8 mouse cellular contexts compared by ENCODE assay signal in the genomic region with DNA sequence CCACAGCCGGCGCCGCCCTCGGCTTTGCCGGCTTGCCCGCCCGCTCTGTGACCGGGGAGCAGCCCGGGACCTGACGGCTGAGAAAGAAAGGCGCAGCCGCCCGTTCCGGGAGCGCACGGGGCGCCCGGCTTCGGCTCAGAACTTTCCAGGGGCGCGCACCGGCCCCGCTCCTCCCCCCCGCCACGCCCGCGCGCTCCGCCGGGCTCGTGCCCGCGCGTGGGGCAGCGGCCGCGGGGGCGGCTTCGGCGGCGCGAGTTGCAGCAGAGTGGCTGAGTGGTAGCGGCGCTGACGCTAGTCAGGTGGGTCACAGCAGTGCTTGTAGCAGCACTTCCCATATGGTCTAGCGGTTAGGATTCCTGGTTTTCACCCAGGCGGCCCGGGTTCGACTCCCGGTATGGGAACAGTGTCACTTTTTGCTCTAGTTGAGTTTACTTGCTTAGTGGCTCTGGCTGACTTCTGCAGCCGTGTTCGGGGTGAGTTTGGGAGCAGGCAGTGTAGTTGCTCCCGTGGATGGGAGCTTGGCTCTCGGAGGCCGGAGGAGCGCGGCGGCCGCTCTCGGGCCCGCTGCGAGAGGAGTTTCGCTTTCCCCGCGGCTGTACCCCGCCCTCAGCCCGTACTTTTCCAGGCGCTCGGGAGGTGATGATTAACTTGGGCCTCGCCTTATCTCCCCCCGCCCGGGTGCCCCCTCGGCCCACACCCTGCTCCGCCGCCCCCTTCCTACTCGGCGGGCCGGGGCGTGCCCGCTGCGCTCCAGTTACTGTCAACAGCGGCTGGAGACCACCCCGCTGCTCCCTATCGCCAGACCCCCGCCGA. TPM values are rescaled to one million over a fixed set of nuclear protein-coding genes. Genes with fewer than 3 reads are reported as not detected.
DNase-seq lines count a peak whose midpoint lies in the region; ATAC-seq and TF ChIP-seq lines count a peak whose summit lies in the region.

A gene (minus strand): TSS at position 182 of the 813 bp plus-strand sequence.

- peak; percentile 66 for ATAC-seq in granulocyte monocyte progenitor cell, adult 5-6 weeks (replicated peaks; ENCODE audit: poor library complexity, severe bottlenecking)
- peak; percentile 84 for ATAC-seq in intestine, postnatal 0 days
- ATAC-seq in midbrain, embryonic 11.5 days (ENCODE audit: low FRiP score): peak; percentile 91

- peak within 1 kb of the TSS; percentile 100 for H3K27ac ChIP-seq in embryonic facial prominence, embryonic 10.5 days (replicated peaks)
- H3K27ac ChIP-seq in intestine, postnatal 0 days (ENCODE audit: low read depth, low read length): peak within 1 kb of the TSS; percentile 100
- peak within 1 kb of the TSS; percentile 100 for H3K27ac ChIP-seq in midbrain, embryonic 11.5 days (ENCODE audit: low read depth, low read length)

- peak within 1 kb of the TSS; percentile 93 for H3K4me3 ChIP-seq in embryonic facial prominence, embryonic 10.5 days
- H3K4me3 ChIP-seq in intestine, postnatal 0 days (ENCODE audit: low read depth, low read length): peak within 1 kb of the TSS; percentile 95
- H3K4me3 ChIP-seq in midbrain, embryonic 11.5 days (ENCODE audit: low read depth, low read length): peak within 1 kb of the TSS; percentile 89

- no peak for TF ChIP-seq CTCF in intestine, postnatal 0 days (IDR thresholded peaks at IDR 0.05; ENCODE audit: low read depth)

- no peaks in the 10 kb centered on the region for H3K9me3 ChIP-seq in embryonic facial prominence, embryonic 10.5 days
- no peaks in the 10 kb centered on the region for H3K9me3 ChIP-seq in intestine, postnatal 0 days (ENCODE audit: control insufficient read depth)
- no peaks in the 10 kb centered on the region for H3K9me3 ChIP-seq in midbrain, embryonic 11.5 days (ENCODE audit: control insufficient read depth, low read length)

- H3K4me2 ChIP-seq in intestine, postnatal 0 days (replicated peaks; ENCODE audit: low read depth): peak within 1 kb of the TSS; percentile 80
- H3K4me2 ChIP-seq in midbrain, embryonic 11.5 days: peak within 1 kb of the TSS; percentile 68

- peak; percentile 94 for DNase-seq in adrenal gland, postnatal 14 days
- DNase-seq in embryonic facial prominence, embryonic 10.5 days (ENCODE audit: low spot score): peak; percentile 96
- DNase-seq in left cerebral cortex, postnatal 4 days: peak; percentile 94
- DNase-seq in midbrain, embryonic 11.5 days (ENCODE audit: low spot score, missing footprints): peak; percentile 100
- DNase-seq in right cerebral cortex, postnatal 4 days: peak; percentile 97
- peak; percentile 94 for DNase-seq in yolk sac, embryonic 10.5 days (ENCODE audit: low spot score)

- peaks cover 29% of the 10 kb centered on the region for H3K36me3 ChIP-seq in embryonic facial prominence, embryonic 10.5 days (replicated peaks)
- H3K36me3 ChIP-seq in intestine, postnatal 0 days (ENCODE audit: control insufficient read depth, insufficient read depth): 0 out of 2 replicates have a peak, but pooled peaks cover 5% of the 10 kb centered on the region
- no peaks in the 10 kb centered on the region; the same call in 1 of the 2 replicates for H3K36me3 ChIP-seq in midbrain, embryonic 11.5 days (ENCODE audit: control insufficient read depth, insufficient read depth, low read length)

- intact Hi-C loops in left cerebral cortex, postnatal 4 days (cut with DNase I): loop anchor here (5.0 kb wide), 1 partner anchor 106 kb away; a partner anchor contains a TSS

- WGBS in embryonic facial prominence, embryonic 10.5 days: under 1% methylated on average over 86 of the region's 86 CpGs
- under 1% methylated on average over 81 of the region's 86 CpGs for WGBS in intestine, postnatal 0 days
- WGBS in midbrain, embryonic 11.5 days: under 1% methylated on average over 74 of the region's 86 CpGs

- no peaks in the 10 kb centered on the region; the same call in 1 of the 2 replicates for H3K27me3 ChIP-seq in embryonic facial prominence, embryonic 10.5 days (replicated peaks; ENCODE audit: low read depth, poor library complexity, severe bottlenecking)
- no peaks in the 10 kb centered on the region for H3K27me3 ChIP-seq in intestine, postnatal 0 days (replicated peaks; ENCODE audit: control insufficient read depth, insufficient read depth, low read length)
- no peaks in the 10 kb centered on the region for H3K27me3 ChIP-seq in midbrain, embryonic 11.5 days (ENCODE audit: control insufficient read depth, insufficient read depth, low read length)

- H3K9ac ChIP-seq in intestine, postnatal 0 days (ENCODE audit: low read depth, low read length): peak within 1 kb of the TSS; percentile 99
- peak within 1 kb of the TSS; percentile 98 for H3K9ac ChIP-seq in midbrain, embryonic 11.5 days (ENCODE audit: low read length)

- H3K4me1 ChIP-seq in embryonic facial prominence, embryonic 10.5 days: peaks cover 40% of the 10 kb centered on the region
- no peaks in the 10 kb centered on the region; the same call in 1 of the 2 replicates for H3K4me1 ChIP-seq in intestine, postnatal 0 days (replicated peaks; ENCODE audit: control insufficient read depth, insufficient read depth, low read length)
- H3K4me1 ChIP-seq in midbrain, embryonic 11.5 days (ENCODE audit: control insufficient read depth, insufficient read depth, low read length): peaks cover 15% of the 10 kb centered on the region

RNA-seq across cellular contexts. Expression of the gene that starts here (rescaled TPM):
- total RNA-seq in adrenal gland, postnatal 14 days (2021): 34.3 and 38.9 TPM in 2 replicates
- 48.1 and 54.8 TPM in 2 replicates for polyA plus RNA-seq in embryonic facial prominence, embryonic 10.5 days (2016; fragmentation: Nextera tagmentation; extraction: Ambion mirVana)
- 15.3 and 28.1 TPM in 2 replicates for total RNA-seq in granulocyte monocyte progenitor cell, adult 5-6 weeks (2014; fragmentation: Nextera tagmentation)
- total RNA-seq in granulocyte monocyte progenitor cell, adult 5-6 weeks (2017): 70.8 and 75.0 TPM in 2 replicates
- 29.8 and 31.0 TPM in 2 replicates for polyA plus RNA-seq in intestine, postnatal 0 days (2015; fragmentation: Nextera tagmentation; extraction: Ambion mirVana)
- 10 to 100 TPM; 46.0 to 47.6 TPM for total RNA-seq in left cerebral cortex, postnatal 4 days (2021)
- polyA plus RNA-seq in midbrain, embryonic 11.5 days (2014; fragmentation: Nextera tagmentation; extraction: Ambion mirVana): 61.1 and 62.4 TPM in 2 replicates

Comparison
In these comparisons a context has a peak if more than half of its experiments do, and no peak if none do; other contexts are left out.
1. Peak in every context shown above with its lines: DNase-seq, ATAC-seq, H3K4me3 ChIP-seq and H3K27ac ChIP-seq.